Mouse (Mus musculus) midbrain, embryonic 10.5 days (tissue): ENCODE measurements around the gene Cxcr1. TPM values are rescaled to one million over a fixed set of nuclear protein-coding genes. Genes with fewer than 3 reads are reported as not detected.
"Not testable (repeated sequence)": the region's sequence is repeated elsewhere in the genome, so short reads cannot be mapped to it uniquely, and the experiment has no call there.

Experiments used
- DNase-seq: peaks from one replicate; pipeline ENCODE4 v3.0.0-alpha.2; 2017; ENCODE audit warnings: low spot score
- H3K27ac ChIP-seq: fragments of 300-500 bp; sonication (generic); replicated peaks from 2 replicates; pipeline ENCODE4 v1.5.1; 2016; ENCODE audit warnings: mild to moderate bottlenecking
- H3K27me3 ChIP-seq: fragments of 300-500 bp; sonication (generic); 2 replicates; pipeline ENCODE4 v1.6.1; 2016; ENCODE audit warnings: low read depth, mild to moderate bottlenecking; ENCODE audit not compliant: poor library complexity, severe bottlenecking
- H3K36me3 ChIP-seq: fragments of 300-500 bp; sonication (generic); 2 replicates; pipeline ENCODE4 v1.6.1; 2016; ENCODE audit warnings: mild to moderate bottlenecking, moderate library complexity
- H3K4me1 ChIP-seq: fragments of 300-500 bp; sonication (generic); 2 replicates; pipeline ENCODE4 v1.6.1; 2016
- H3K4me3 ChIP-seq: fragments of 300-500 bp; sonication (generic); 2 replicates; pipeline ENCODE4 v1.5.1; 2016; ENCODE audit warnings: mild to moderate bottlenecking, moderate library complexity
- H3K9me3 ChIP-seq: fragments of 300-500 bp; sonication (generic); replicated peaks from 2 replicates; pipeline ENCODE4 v1.6.1; 2016; ENCODE audit warnings: mild to moderate bottlenecking
- WGBS: fragments of 180-500 bp; shearing (Covaris S2); methylation state at CpG from one replicate; pipeline ENCODE4 v1.1.7; 2016; 5-methylcytosine and 5-hydroxymethylcytosine counted together
- polyA plus RNA-seq: library from polyadenylated mRNA; unstranded; fragments of >200 nt; fragmentation: Nextera tagmentation; extraction: Ambion mirVana; gene quantifications from 2 replicates; pipeline ENCODE4 v1.2.1, GENCODE M21; 2016

The Cxcr1 gene
- polyA plus RNA-seq, 1 experiment from 2014 or later: not detected

GRCm38 (mm10) chr1:74183006-74183405 is 11.4 kb downstream of the Cxcr1 start:
- no peak overlapping the region for H3K27ac ChIP-seq
- 75% methylated on average over 2 of the region's 2 CpGs for WGBS
- H3K9me3 ChIP-seq: no peaks in the 10 kb centered on the region
- no peaks in the 10 kb centered on the region for H3K36me3 ChIP-seq
- no peaks in the 10 kb centered on the region for H3K27me3 ChIP-seq
- no peak for DNase-seq
- H3K4me1 ChIP-seq: no peaks in the 10 kb centered on the region; the same call in 1 of the 2 replicates
- H3K4me3 ChIP-seq: no peak overlapping the region

GRCm38 (mm10) chr1:74181462-74181861 is 13.0 kb downstream of the Cxcr1 start:
- H3K36me3 ChIP-seq: no peaks in the 10 kb centered on the region
- 64% methylated on average over 2 of the region's 2 CpGs for WGBS
- H3K4me1 ChIP-seq: no peaks in the 10 kb centered on the region; the same call in 1 of the 2 replicates
- H3K9me3 ChIP-seq: no peaks in the 10 kb centered on the region
- no peak overlapping the region for H3K4me3 ChIP-seq
- DNase-seq: no peak
- H3K27me3 ChIP-seq: no peaks in the 10 kb centered on the region
- no peak overlapping the region for H3K27ac ChIP-seq

GRCm38 (mm10) chr1:74179624-74180408 is 14.6 kb downstream of the Cxcr1 start:
- Histone ChIP-seq H3K4me3 (no peak overlapping the region), H3K27me3 (no peaks in the 10 kb centered on the region), H3K36me3 (no peaks in the 10 kb centered on the region), H3K9me3 (no peaks in the 10 kb centered on the region), H3K27ac (no peak overlapping the region), H3K4me1 (no peaks in the 10 kb centered on the region; the same call in 1 of the 2 replicates)
- DNase-seq: no peak
- WGBS: 73% methylated on average over 9 of the region's 9 CpGs

- Histone ChIP-seq H3K36me3 (no peaks in the 10 kb centered on the region), H3K9me3 (no peaks in the 10 kb centered on the region), H3K4me1 (no peaks in the 10 kb centered on the region; the same call in 1 of the 2 replicates), H3K27ac (no peak overlapping the region), H3K4me3 (no peak overlapping the region), H3K27me3 (no peaks in the 10 kb centered on the region)
- no peak for DNase-seq
- whole genome bisulfite sequencing: 93% methylated on average over 3 of the region's 3 CpGs
Observed at GRCm38 (mm10) chr1:74178618-74179017, 15.8 kb downstream of the Cxcr1 start.

- Histone ChIP-seq H3K4me3 (no peak overlapping the region), H3K27ac (no peak overlapping the region), H3K4me1 (no peaks in the 10 kb centered on the region; the same call in 1 of the 2 replicates), H3K9me3 (no peaks in the 10 kb centered on the region), H3K27me3 (no peaks in the 10 kb centered on the region), H3K36me3 (no peaks in the 10 kb centered on the region)
- 82% methylated on average over 4 of the region's 4 CpGs for WGBS
- DNase-seq: no peak
Observed at GRCm38 (mm10) chr1:74175731-74176130, 18.7 kb downstream of the Cxcr1 start.

GRCm38 (mm10) chr1:74172722-74173121 is 21.7 kb downstream of the Cxcr1 start:
- DNase-seq: no peak
- WGBS: 81% methylated on average over 3 of the region's 3 CpGs

GRCm38 (mm10) chr1:74169721-74170120 is 24.7 kb downstream of the Cxcr1 start:
- Histone ChIP-seq H3K4me3 (no peak overlapping the region), H3K36me3 (no peaks in the 10 kb centered on the region), H3K9me3 (no peaks in the 10 kb centered on the region), H3K4me1 (no peaks in the 10 kb centered on the region), H3K27me3 (no peaks in the 10 kb centered on the region), H3K27ac (no peak overlapping the region)
- WGBS: 88% methylated on average over 3 of the region's 3 CpGs
- no peak for DNase-seq

More at GRCm38 (mm10) chr1:74172722-74173121, 21.7 kb downstream of the Cxcr1 start:
- Histone ChIP-seq H3K27ac (no peak overlapping the region), H3K9me3 (no peaks in the 10 kb centered on the region), H3K36me3 (no peaks in the 10 kb centered on the region), H3K4me3 (no peak overlapping the region), H3K4me1 (no peaks in the 10 kb centered on the region), H3K27me3 (no peaks in the 10 kb centered on the region)

- Histone ChIP-seq H3K36me3 (no peaks in the 10 kb centered on the region), H3K4me1 (no peaks in the 10 kb centered on the region), H3K4me3 (no peak overlapping the region), H3K27ac (no peak overlapping the region), H3K27me3 (no peaks in the 10 kb centered on the region), H3K9me3 (no peaks in the 10 kb centered on the region)
- DNase-seq: no peak
- WGBS: 89% methylated on average over 5 of the region's 5 CpGs
Observed at GRCm38 (mm10) chr1:74167136-74167535, 27.3 kb downstream of the Cxcr1 start.

- Histone ChIP-seq H3K27me3 (no peaks in the 10 kb centered on the region), H3K4me1 (peaks cover 4% of the 10 kb centered on the region; the same call in 1 of the 2 replicates), H3K9me3 (no peaks in the 10 kb centered on the region), H3K36me3 (no peaks in the 10 kb centered on the region), H3K4me3 (no peak overlapping the region), H3K27ac (no peak overlapping the region)
- 81% methylated on average over 2 of the region's 2 CpGs for WGBS
- DNase-seq: no peak
Observed at GRCm38 (mm10) chr1:74160036-74160435, 34.4 kb downstream of the Cxcr1 start.

GRCm38 (mm10) chr1:74159613-74160012 is 34.8 kb downstream of the Cxcr1 start:
- not testable (repeated sequence) for H3K27me3 ChIP-seq, H3K9me3 ChIP-seq, H3K36me3 ChIP-seq, H3K27ac ChIP-seq, H3K4me3 ChIP-seq, H3K4me1 ChIP-seq, DNase-seq
- 83% methylated on average over 5 of the region's 5 CpGs for WGBS

- Histone ChIP-seq H3K4me1 (peaks cover 4% of the 10 kb centered on the region; the same call in 1 of the 2 replicates), H3K27ac (no peak overlapping the region), H3K27me3 (no peaks in the 10 kb centered on the region), H3K36me3 (no peaks in the 10 kb centered on the region), H3K4me3 (no peak overlapping the region), H3K9me3 (no peaks in the 10 kb centered on the region)
- 91% methylated on average over 14 of the region's 14 CpGs for WGBS
- no peak for DNase-seq
Observed at GRCm38 (mm10) chr1:74156381-74156910, 38.0 kb downstream of the Cxcr1 start.

GRCm38 (mm10) chr1:74155435-74156012 is 38.9 kb downstream of the Cxcr1 start:
- Histone ChIP-seq H3K9me3 (no peaks in the 10 kb centered on the region), H3K36me3 (no peaks in the 10 kb centered on the region), H3K27ac (no peak overlapping the region), H3K4me3 (no peak overlapping the region), H3K4me1 (peaks cover 4% of the 10 kb centered on the region; the same call in 1 of the 2 replicates), H3K27me3 (no peaks in the 10 kb centered on the region)
- WGBS: 89% methylated on average over 6 of the region's 6 CpGs
- DNase-seq: no peak
